Mouse (Mus musculus) kidney, postnatal 0 days (tissue): Measurements from ENCODE around the gene Larp7. TPM values are rescaled to one million over a fixed set of nuclear protein-coding genes. Genes with fewer than 3 reads are reported as not detected.
A peak's percentile ranks its signal among the peaks of the same experiment; 100 is the strongest.

Experiments
- ATAC-seq: fragments of 200-750 bp; cut with Nextera tagmentation; replicated peaks from 2 replicates; pipeline ENCODE4 v1.8.0; 2017; ENCODE audit warnings: low read depth, moderate number of reproducible peaks, moderate TSS enrichment, moderate library complexity; ENCODE audit not compliant: low FRiP score
- DNase-seq: peaks from one replicate; pipeline ENCODE4 v3.0.0-alpha.2; 2016; ENCODE audit warnings: low spot score
- H3K27ac ChIP-seq: fragments of 300-500 bp; sonication (generic); 2 replicates; pipeline ENCODE4 v1.5.1; 2014; ENCODE audit warnings: mild to moderate bottlenecking
- H3K27me3 ChIP-seq: fragments of 300-500 bp; sonication (generic); 2 replicates; pipeline ENCODE4 v1.6.1; 2014; ENCODE audit warnings: low read length, mixed read lengths; ENCODE audit not compliant: insufficient read depth
- H3K36me3 ChIP-seq: fragments of 300-500 bp; sonication (generic); 2 replicates; pipeline ENCODE4 v1.6.1; 2014; ENCODE audit warnings: low read length, mixed read lengths; ENCODE audit not compliant: insufficient read depth
- H3K4me1 ChIP-seq: fragments of 300-500 bp; sonication (generic); replicated peaks from 2 replicates; pipeline ENCODE4 v1.6.1; 2014; ENCODE audit warnings: antibody characterized with exemption, low read length, mixed read lengths; ENCODE audit not compliant: insufficient read depth
- H3K4me2 ChIP-seq: fragments of 300-500 bp; sonication (generic); 2 replicates; pipeline ENCODE4 v1.6.1; 2014; ENCODE audit warnings: mild to moderate bottlenecking, low read length, moderate library complexity, mixed read lengths
- H3K4me3 ChIP-seq: fragments of 300-500 bp; sonication (generic); replicated peaks from 2 replicates; pipeline ENCODE4 v1.5.1; 2014; ENCODE audit warnings: low read depth, low read length
- H3K9ac ChIP-seq: fragments of 300-500 bp; sonication (generic); 2 replicates; pipeline ENCODE4 v1.6.1; 2014; ENCODE audit warnings: low read depth, low read length
- H3K9me3 ChIP-seq: fragments of 300-500 bp; sonication (generic); replicated peaks from 2 replicates; pipeline ENCODE4 v1.6.1; 2016; ENCODE audit warnings: low read length, inconsistent platforms, mixed read lengths
- CTCF ChIP-seq: IDR thresholded peaks from 2 replicates; pipeline ENCODE4 v1.5.1; 2016; ENCODE audit warnings: antibody characterized with exemption, low read depth, mild to moderate bottlenecking, moderate library complexity
- WGBS: fragments of 180-500 bp; shearing (Covaris S2); extraction: QIAGEN DNeasy Blood & Tissue Kit; methylation state at CpG from one replicate; pipeline ENCODE4 v1.1.7; 2014; 5-methylcytosine and 5-hydroxymethylcytosine counted together
- microRNA counts: library from miRNA; unstranded; fragments of <30 nt; microRNA quantifications from one replicate; lab custom pipeline; 2015
- microRNA-seq: library from miRNA; unstranded; fragments of <30 nt; microRNA quantifications from one replicate; pipeline ENCODE4, GENCODE M21; 2016
- polyA plus RNA-seq: library from polyadenylated mRNA; unstranded; fragments of >200 nt; fragmentation: Nextera tagmentation; extraction: Ambion mirVana; gene quantifications from 2 replicates; pipeline ENCODE4 v1.2.1, GENCODE M21; 2015

Gene Larp7
- polyA plus RNA-seq, 1 experiment from 2014 or later = 46.1 TPM

GRCm38 (mm10) chr3:127498742-127499400 is 54.3 kb downstream of the Larp7 start, which contains the start of gene Ank2:
Gene Ank2 (minus strand): TSS chr3:127499350.
- peak; percentile 81 for ATAC-seq
- peak; percentile 82 for DNase-seq
- Histone ChIP-seq H3K9me3 (no peaks in the 10 kb centered on the region), H3K27me3 (peaks cover 16% of the 10 kb centered on the region; the same call in 1 of the 2 replicates), H3K4me1 (peaks cover 11% of the 10 kb centered on the region; the same call in 1 of the 2 replicates), H3K9ac (peak within 1 kb of the TSS; percentile 52), H3K4me3 (peak within 1 kb of the TSS; percentile 53), H3K27ac (no peak within 1 kb of the TSS), H3K4me2 (peak within 1 kb of the TSS; percentile 100), H3K36me3 (no peaks in the 10 kb centered on the region)
- 0% methylated on average over 61 of the region's 62 CpGs for WGBS
- TF ChIP-seq CTCF = no peak

GRCm38 (mm10) chr3:127498197-127498741 is 54.9 kb downstream of the Larp7 start:
- Histone ChIP-seq H3K27ac (no peak overlapping the region), H3K9me3 (no peaks in the 10 kb centered on the region), H3K9ac (peak overlapping the region; percentile 52), H3K36me3 (no peaks in the 10 kb centered on the region), H3K4me3 (peak overlapping the region; percentile 53), H3K27me3 (peaks cover 16% of the 10 kb centered on the region; the same call in 1 of the 2 replicates), H3K4me2 (peak overlapping the region; percentile 100), H3K4me1 (peaks cover 11% of the 10 kb centered on the region; the same call in 1 of the 2 replicates)
- WGBS = 1% methylated on average over 21 of the region's 23 CpGs
- peak; percentile 8 for DNase-seq
- ATAC-seq = peak; percentile 57
- no peak for TF ChIP-seq CTCF

- 84% methylated on average over 3 of the region's 3 CpGs for WGBS
- DNase-seq = no peak
- Histone ChIP-seq H3K4me3 (no peak overlapping the region), H3K4me1 (no peaks in the 10 kb centered on the region), H3K27ac (no peak overlapping the region), H3K4me2 (no peak overlapping the region), H3K36me3 (no peaks in the 10 kb centered on the region), H3K27me3 (0 out of 2 replicates have a peak, but pooled peaks cover 2% of the 10 kb centered on the region), H3K9me3 (no peaks in the 10 kb centered on the region), H3K9ac (no peak overlapping the region)
- no peak for TF ChIP-seq CTCF
- no peak for ATAC-seq
Observed at GRCm38 (mm10) chr3:127492663-127493062, 60.5 kb downstream of the Larp7 start.

- DNase-seq (no peak), ATAC-seq (no peak)
- Histone ChIP-seq H3K27me3 (no peaks in the 10 kb centered on the region), H3K4me3 (no peak overlapping the region), H3K36me3 (no peaks in the 10 kb centered on the region), H3K9me3 (no peaks in the 10 kb centered on the region), H3K4me1 (no peaks in the 10 kb centered on the region), H3K27ac (no peak overlapping the region), H3K9ac (no peak overlapping the region), H3K4me2 (no peak overlapping the region)
- TF ChIP-seq CTCF = no peak
- WGBS = 74% methylated on average over 7 of the region's 7 CpGs
Observed at GRCm38 (mm10) chr3:127487302-127487701, 65.8 kb downstream of the Larp7 start.

MicroRNAs encoded within 50 kb of the gene (microRNA counts, 519-probe panel; counts per million panel counts)
- 330 counts per million, percentile 68 among the panel's probes with 10 or more counts for microRNA mmu-miR-302a (lab: Ali Mortazavi, UCI)
- microRNA mmu-miR-302b (lab: Ali Mortazavi, UCI) = 330 counts per million, percentile 68 among the panel's probes with 10 or more counts
- 330 counts per million, percentile 68 among the panel's probes with 10 or more counts for microRNA mmu-miR-302c (lab: Ali Mortazavi, UCI)
- microRNA mmu-miR-302d (lab: Ali Mortazavi, UCI) = 330 counts per million, percentile 68 among the panel's probes with 10 or more counts
- 330 counts per million, percentile 68 among the panel's probes with 10 or more counts for microRNA mmu-miR-367 (lab: Ali Mortazavi, UCI)

Small RNAs within 50 kb of the gene (microRNA-seq; reads per million reads assigned to microRNA genes)
- gene Mir302a (not detected), gene Mir302b (not detected), gene Mir302c (not detected), gene Mir302d (not detected), gene Mir367 (not detected)

Other genes with a start within 250 kb of the Larp7 start
- 4.1 and 4.7 TPM in 2 replicates for gene Ank2, start 54.0 kb downstream of the Larp7 start, polyA plus RNA-seq
- 2.3 and 3.2 TPM in 2 replicates for gene Zgrf1, start 140 bp upstream of the Larp7 start, polyA plus RNA-seq
- gene Neurog2, start 79.8 kb upstream of the Larp7 start, polyA plus RNA-seq = not detected in 2 replicates
- 0.61 and 0.75 TPM in 2 replicates for gene Alpk1, start 227.2 kb upstream of the Larp7 start, polyA plus RNA-seq
- 7.0 and 7.7 TPM in 2 replicates for gene Tifa, start 236.5 kb upstream of the Larp7 start, polyA plus RNA-seq